Mouse (Mus musculus): ENCODE results near the gene Mb. TPM values are rescaled to one million over a fixed set of nuclear protein-coding genes. Genes with fewer than 3 reads are reported as not detected.

The Mb gene
- polyA plus RNA-seq, 1 experiment from 2014 or later = 0.84 TPM

GRCm38 (mm10) chr15:77036320-77036988, 14.0 kb downstream of the Mb start:
- no peaks in the 10 kb centered on the region for H3K9me3 ChIP-seq (ENCODE audit: low read length)
- DNase-seq (ENCODE audit: low spot score) = peak; percentile 85
- H3K4me3 ChIP-seq (ENCODE audit: low read depth, low read length) = no peak overlapping the region
- TF ChIP-seq CTCF (IDR thresholded peaks at IDR 0.05) = no peak
- no peak for TF ChIP-seq EP300 (IDR thresholded peaks at IDR 0.05)
- H3K4me1 ChIP-seq (ENCODE audit: insufficient read depth, low read depth, low read length) = peaks cover 12% of the 10 kb centered on the region
- H3K27me3 ChIP-seq (replicated peaks; ENCODE audit: insufficient read depth, low read length) = no peaks in the 10 kb centered on the region
- WGBS = 49% methylated on average over 11 of the region's 11 CpGs
- peak; percentile 83 for ATAC-seq
- H3K36me3 ChIP-seq (ENCODE audit: insufficient read depth, low read length) = no peaks in the 10 kb centered on the region
- peak overlapping the region; percentile 92 for H3K27ac ChIP-seq (ENCODE audit: low read length)
- no peak overlapping the region for H3K9ac ChIP-seq (replicated peaks; ENCODE audit: low read depth)
- H3K4me2 ChIP-seq (replicated peaks; ENCODE audit: low read depth, low read length) = no peak overlapping the region

GRCm38 (mm10) chr15:77035643-77036042, 14.8 kb downstream of the Mb start:
- 79% methylated on average over 3 of the region's 3 CpGs for WGBS
- TF ChIP-seq CTCF (IDR thresholded peaks at IDR 0.05) (no peak), EP300 (IDR thresholded peaks at IDR 0.05) (no peak)
- no peak overlapping the region for H3K4me3 ChIP-seq (ENCODE audit: low read depth, low read length)
- peak overlapping the region; percentile 92; the same call in 1 of the 2 replicates for H3K27ac ChIP-seq (ENCODE audit: low read length)
- no peak overlapping the region for H3K9ac ChIP-seq (replicated peaks; ENCODE audit: low read depth)
- H3K9me3 ChIP-seq (ENCODE audit: low read length) = no peaks in the 10 kb centered on the region
- no peak overlapping the region for H3K4me2 ChIP-seq (replicated peaks; ENCODE audit: low read depth, low read length)
- ATAC-seq = no peak
- H3K36me3 ChIP-seq (ENCODE audit: insufficient read depth, low read length) = no peaks in the 10 kb centered on the region
- no peak for DNase-seq (ENCODE audit: low spot score)
- H3K4me1 ChIP-seq (ENCODE audit: insufficient read depth, low read depth, low read length) = peaks cover 12% of the 10 kb centered on the region
- no peaks in the 10 kb centered on the region for H3K27me3 ChIP-seq (replicated peaks; ENCODE audit: insufficient read depth, low read length)

GRCm38 (mm10) chr15:77034526-77034925, 15.9 kb downstream of the Mb start:
- no peak overlapping the region for H3K27ac ChIP-seq (ENCODE audit: low read length)
- no peak overlapping the region for H3K4me2 ChIP-seq (replicated peaks; ENCODE audit: low read depth, low read length)

GRCm38 (mm10) chr15:77031271-77031670, 19.2 kb downstream of the Mb start:
- no peak for TF ChIP-seq EP300 (IDR thresholded peaks at IDR 0.05)
- H3K27me3 ChIP-seq (replicated peaks; ENCODE audit: insufficient read depth, low read length) = no peaks in the 10 kb centered on the region
- no peaks in the 10 kb centered on the region for H3K9me3 ChIP-seq (ENCODE audit: low read length)
- H3K27ac ChIP-seq (ENCODE audit: low read length) = no peak overlapping the region
- no peak overlapping the region for H3K9ac ChIP-seq (replicated peaks; ENCODE audit: low read depth)
- DNase-seq (ENCODE audit: low spot score) (no peak), ATAC-seq (no peak)
- H3K4me2 ChIP-seq (replicated peaks; ENCODE audit: low read depth, low read length) = no peak overlapping the region
- no peak overlapping the region for H3K4me3 ChIP-seq (ENCODE audit: low read depth, low read length)
- H3K36me3 ChIP-seq (ENCODE audit: insufficient read depth, low read length) = no peaks in the 10 kb centered on the region
- WGBS = 66% methylated on average over 3 of the region's 3 CpGs
- peaks cover 2% of the 10 kb centered on the region; the same call in 1 of the 2 replicates for H3K4me1 ChIP-seq (ENCODE audit: insufficient read depth, low read depth, low read length)

More at GRCm38 (mm10) chr15:77034526-77034925, 15.9 kb downstream of the Mb start:
- WGBS = 78% methylated on average over 6 of the region's 6 CpGs
- Histone ChIP-seq H3K4me3 (ENCODE audit: low read depth, low read length) (no peak overlapping the region), H3K36me3 (ENCODE audit: insufficient read depth, low read length) (no peaks in the 10 kb centered on the region), H3K9me3 (ENCODE audit: low read length) (no peaks in the 10 kb centered on the region), H3K27me3 (replicated peaks; ENCODE audit: insufficient read depth, low read length) (no peaks in the 10 kb centered on the region), H3K4me1 (ENCODE audit: insufficient read depth, low read depth, low read length) (peaks cover 12% of the 10 kb centered on the region), H3K9ac (replicated peaks; ENCODE audit: low read depth) (no peak overlapping the region)
- DNase-seq (ENCODE audit: low spot score) (no peak), ATAC-seq (no peak)
- TF ChIP-seq EP300 (IDR thresholded peaks at IDR 0.05) (no peak), CTCF (IDR thresholded peaks at IDR 0.05) (no peak)

- Histone ChIP-seq H3K27me3 (replicated peaks; ENCODE audit: insufficient read depth, low read length) (no peaks in the 10 kb centered on the region), H3K4me3 (ENCODE audit: low read depth, low read length) (no peak overlapping the region), H3K36me3 (ENCODE audit: insufficient read depth, low read length) (no peaks in the 10 kb centered on the region), H3K9me3 (ENCODE audit: low read length) (no peaks in the 10 kb centered on the region), H3K4me1 (ENCODE audit: insufficient read depth, low read depth, low read length) (no peaks in the 10 kb centered on the region), H3K9ac (replicated peaks; ENCODE audit: low read depth) (no peak overlapping the region), H3K4me2 (replicated peaks; ENCODE audit: low read depth, low read length) (no peak overlapping the region), H3K27ac (ENCODE audit: low read length) (no peak overlapping the region)
- peak; percentile 82 for DNase-seq (ENCODE audit: low spot score)
- TF ChIP-seq EP300 (IDR thresholded peaks at IDR 0.05) = no peak
- peak; percentile 93 for TF ChIP-seq CTCF (IDR thresholded peaks at IDR 0.05)
- ATAC-seq = peak; percentile 64
- WGBS = 26% methylated on average over 7 of the region's 7 CpGs
Measured at GRCm38 (mm10) chr15:77029331-77029991, 21.0 kb downstream of the Mb start.

GRCm38 (mm10) chr15:77027675-77028074, 22.8 kb downstream of the Mb start:
- ATAC-seq = no peak

More at GRCm38 (mm10) chr15:77027675-77028074, 22.8 kb downstream of the Mb start:
- TF ChIP-seq EP300 (IDR thresholded peaks at IDR 0.05) (no peak), CTCF (IDR thresholded peaks at IDR 0.05) (no peak)
- Histone ChIP-seq H3K4me2 (replicated peaks; ENCODE audit: low read depth, low read length) (no peak overlapping the region), H3K9ac (replicated peaks; ENCODE audit: low read depth) (no peak overlapping the region), H3K9me3 (ENCODE audit: low read length) (no peaks in the 10 kb centered on the region), H3K4me1 (ENCODE audit: insufficient read depth, low read depth, low read length) (no peaks in the 10 kb centered on the region), H3K27ac (ENCODE audit: low read length) (no peak overlapping the region), H3K4me3 (ENCODE audit: low read depth, low read length) (no peak overlapping the region), H3K27me3 (replicated peaks; ENCODE audit: insufficient read depth, low read length) (no peaks in the 10 kb centered on the region), H3K36me3 (ENCODE audit: insufficient read depth, low read length) (no peaks in the 10 kb centered on the region)
- no peak for DNase-seq (ENCODE audit: low spot score)
- WGBS = 70% methylated on average over 6 of the region's 6 CpGs

Measured in lung, postnatal 0 days (tissue).